Mouse (Mus musculus) cerebellum, postnatal 36 days (tissue): Measurements from ENCODE around the gene Slc46a2.
A peak's percentile ranks its signal among the peaks of the same experiment; 100 is the strongest.

Experiments
- DNase-seq, 2 experiments: peaks; one replicate each; pipeline ENCODE4 v3.0.0; 2021 to 2022; ENCODE audit warnings: mixed read lengths in 2 of 2

The Slc46a2 gene

GRCm38 (mm10) chr4:59890086-59890600, 24.7 kb downstream of the Slc46a2 start:
- peak; percentile 70 to 79 for DNase-seq

DNA sequence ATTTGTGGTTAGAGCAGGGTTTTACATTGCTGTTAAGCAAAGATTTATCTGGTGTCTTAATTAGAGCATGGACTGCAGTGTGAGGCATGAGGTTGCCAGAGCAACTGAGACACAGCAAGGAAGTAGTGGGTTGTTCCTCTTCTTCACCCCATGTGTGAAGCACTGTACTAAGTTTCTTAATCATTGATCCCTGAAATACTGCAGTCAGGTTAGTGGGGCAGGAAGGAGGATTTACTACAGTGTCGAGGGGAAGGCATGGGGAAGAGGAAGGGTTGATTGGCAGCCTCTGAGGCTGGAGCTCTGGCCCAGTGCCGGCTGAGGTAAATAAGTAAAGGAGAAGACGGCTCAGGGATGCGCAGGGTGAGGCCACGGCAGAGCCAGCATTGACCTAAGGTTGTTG, 26.8 kb downstream of the Slc46a2 start:
- DNase-seq, result no peak

- DNase-seq, result no peak
Measured at GRCm38 (mm10) chr4:59887011-59887410, 27.8 kb downstream of the Slc46a2 start.

- no peak for DNase-seq
Measured at GRCm38 (mm10) chr4:59886281-59886680, 28.6 kb downstream of the Slc46a2 start.

GRCm38 (mm10) chr4:59884136-59884696, 30.6 kb downstream of the Slc46a2 start:
- DNase-seq, result no peak

DNA sequence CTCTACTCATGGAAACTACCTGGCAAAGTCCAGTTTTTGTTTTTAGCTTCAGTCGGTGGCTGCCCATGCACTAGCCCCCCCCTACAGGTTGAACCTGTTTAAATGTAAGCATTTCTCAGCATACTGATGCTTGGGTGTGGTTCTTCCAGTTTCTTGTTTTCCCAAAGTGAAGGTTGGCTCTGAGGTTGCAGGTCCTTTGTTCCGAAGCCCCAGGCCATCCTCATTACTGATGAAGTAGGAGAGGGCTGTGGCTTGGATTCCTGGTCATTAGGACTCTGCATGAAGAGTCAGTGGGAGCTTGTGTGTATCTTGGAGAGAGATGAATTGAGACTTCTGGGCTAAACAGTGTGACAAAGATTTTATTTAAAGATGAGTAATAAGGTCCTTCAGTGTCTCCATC, 33.6 kb downstream of the Slc46a2 start:
- no peak for DNase-seq

GRCm38 (mm10) chr4:59880725-59881124, 34.1 kb downstream of the Slc46a2 start:
- DNase-seq, result peak; percentile 43 to 54

DNA sequence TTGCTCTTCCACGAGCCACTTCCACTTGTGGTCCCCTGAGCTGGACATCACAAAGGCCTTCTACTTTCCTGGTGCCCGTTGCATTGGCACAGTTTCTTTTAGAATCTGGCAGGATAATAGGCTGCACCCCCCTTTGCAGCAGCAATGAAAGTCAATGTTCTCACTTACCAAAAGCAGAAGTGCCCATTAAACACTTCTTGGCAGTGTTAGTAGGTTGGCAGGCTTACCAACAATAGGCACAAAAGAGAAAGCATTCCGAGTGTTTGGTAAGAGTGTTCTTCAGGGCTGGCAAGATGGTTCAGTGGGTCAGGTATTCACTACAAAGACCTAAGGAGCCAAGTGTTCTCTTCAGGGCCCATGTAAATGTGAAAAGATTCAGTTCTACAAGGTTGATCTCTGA, 35.4 kb downstream of the Slc46a2 start:
- no peak for DNase-seq

DNA sequence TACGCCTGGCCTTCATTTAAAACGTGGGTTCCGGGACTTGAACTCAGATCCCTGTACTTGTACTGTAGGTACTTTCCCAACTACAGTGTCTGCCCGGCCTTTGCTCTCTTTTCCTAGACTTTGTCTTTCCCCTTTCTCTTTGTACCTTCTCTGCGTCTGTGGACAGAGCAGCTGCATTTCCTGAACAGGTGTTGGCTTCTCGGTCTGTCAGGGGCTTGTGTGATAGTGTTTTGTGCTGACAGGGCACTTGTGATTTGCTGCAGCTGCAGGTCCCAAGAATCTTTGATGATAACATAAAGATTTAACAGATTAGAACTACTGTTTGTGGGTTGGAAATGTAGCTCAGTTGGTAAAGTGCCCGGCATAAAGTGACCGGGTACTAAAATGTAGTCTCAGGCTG, 36.3 kb downstream of the Slc46a2 start:
- DNase-seq, result no peak

GRCm38 (mm10) chr4:59877025-59877424, 37.8 kb downstream of the Slc46a2 start:
- no peak for DNase-seq

DNA sequence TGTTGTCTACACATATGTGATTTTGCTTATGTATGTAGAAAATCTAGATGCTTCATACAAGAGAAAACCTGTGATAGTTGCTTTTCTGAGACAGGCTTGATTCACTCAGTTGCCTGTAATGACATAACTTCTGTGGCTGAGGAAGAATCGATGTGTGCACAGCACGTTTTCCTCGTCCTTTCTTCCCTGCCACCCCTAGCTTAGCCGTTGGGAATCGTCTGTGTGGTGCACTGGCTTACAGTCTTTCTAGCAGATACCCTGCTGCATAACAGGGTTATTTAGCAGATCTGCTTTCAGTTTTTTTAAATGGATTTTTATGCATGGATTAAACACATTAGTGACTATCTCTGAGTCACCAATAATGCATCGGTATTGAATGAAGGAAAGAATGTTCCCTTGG, 38.3 kb downstream of the Slc46a2 start:
- DNase-seq, result no peak

DNA sequence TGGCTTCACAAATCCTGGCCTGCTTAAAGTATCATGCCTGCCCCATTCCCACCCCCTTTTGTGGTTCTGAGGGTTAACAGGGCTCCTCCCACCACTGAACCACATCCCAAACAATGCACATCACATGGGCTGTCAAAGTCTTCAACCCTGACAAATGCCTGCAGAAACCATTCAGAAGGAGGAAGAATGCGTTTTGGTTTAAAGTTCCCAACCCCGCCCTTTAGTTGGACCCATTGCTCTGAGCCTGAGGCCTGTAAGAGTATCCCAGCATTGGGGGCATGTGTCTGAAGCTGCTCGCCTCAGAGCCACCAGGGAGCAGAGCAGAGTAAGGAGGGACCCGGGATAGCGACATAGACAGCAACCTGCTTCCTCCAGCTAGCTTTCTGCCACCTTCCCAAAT, 41.0 kb downstream of the Slc46a2 start:
- DNase-seq, result no peak

DNA sequence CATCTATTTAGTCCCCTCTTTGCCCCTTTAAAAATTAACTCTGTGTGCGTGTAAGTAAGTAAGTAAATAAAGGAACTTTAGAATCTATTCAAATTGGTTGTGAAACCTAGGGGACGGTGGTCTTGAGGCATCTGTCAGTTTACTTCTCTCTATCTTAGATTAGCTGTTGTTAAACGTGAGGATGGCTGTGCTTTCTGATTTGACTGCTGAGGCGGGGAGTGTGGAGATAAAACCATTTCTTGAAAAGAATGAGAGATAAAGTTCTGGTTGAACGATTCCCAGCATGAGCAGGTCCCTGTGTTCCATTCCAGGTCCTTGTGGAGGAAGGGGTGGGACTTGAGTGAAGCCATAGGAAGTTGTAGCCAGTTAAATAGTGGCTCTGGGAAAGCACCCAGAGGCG, 41.6 kb downstream of the Slc46a2 start:
- no peak for DNase-seq

DNA sequence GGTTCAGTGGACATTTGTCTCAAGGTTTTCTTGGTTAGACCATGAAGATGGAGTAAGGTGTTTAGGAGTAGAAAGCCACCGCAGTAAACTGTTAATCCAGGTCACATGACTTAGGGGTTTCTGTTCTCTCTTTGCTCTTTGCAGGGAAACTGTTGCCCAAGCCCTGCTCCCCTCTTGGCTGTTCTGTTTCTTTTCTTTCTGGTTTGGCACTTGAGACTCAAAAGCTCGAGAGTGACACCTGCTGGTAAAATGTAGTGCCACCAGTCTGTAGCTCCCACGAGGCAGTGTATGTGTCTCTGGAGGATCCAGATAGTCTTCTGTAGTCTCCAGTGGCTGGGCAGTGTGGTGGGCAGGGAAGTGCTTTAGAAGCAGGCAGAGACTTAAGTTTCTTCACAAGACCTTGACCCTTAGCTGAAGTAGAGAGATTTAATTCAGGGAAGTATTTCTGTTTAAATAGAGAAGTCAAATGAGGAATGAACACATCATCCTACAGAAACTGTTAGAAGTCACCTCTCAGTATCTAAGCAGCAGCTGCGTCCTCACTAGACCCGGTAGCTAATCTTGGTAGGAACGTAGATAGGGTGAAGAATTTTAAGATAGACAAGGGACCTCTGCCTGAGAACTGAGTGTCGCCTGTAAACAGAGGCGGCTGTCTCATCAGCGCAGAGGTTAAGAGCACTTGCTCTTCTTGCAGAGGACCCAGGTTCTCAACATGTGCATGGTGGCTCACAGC, 43.8 kb downstream of the Slc46a2 start:
- peak; percentile 81 to 91 for DNase-seq

GRCm38 (mm10) chr4:59870433-59870832, 44.4 kb downstream of the Slc46a2 start:
- DNase-seq, result no peak

- peak; percentile 52 to 64 for DNase-seq
Measured at GRCm38 (mm10) chr4:59869488-59870057, 45.3 kb downstream of the Slc46a2 start.

GRCm38 (mm10) chr4:59868086-59868485, 46.8 kb downstream of the Slc46a2 start:
- DNase-seq, result no peak

DNA sequence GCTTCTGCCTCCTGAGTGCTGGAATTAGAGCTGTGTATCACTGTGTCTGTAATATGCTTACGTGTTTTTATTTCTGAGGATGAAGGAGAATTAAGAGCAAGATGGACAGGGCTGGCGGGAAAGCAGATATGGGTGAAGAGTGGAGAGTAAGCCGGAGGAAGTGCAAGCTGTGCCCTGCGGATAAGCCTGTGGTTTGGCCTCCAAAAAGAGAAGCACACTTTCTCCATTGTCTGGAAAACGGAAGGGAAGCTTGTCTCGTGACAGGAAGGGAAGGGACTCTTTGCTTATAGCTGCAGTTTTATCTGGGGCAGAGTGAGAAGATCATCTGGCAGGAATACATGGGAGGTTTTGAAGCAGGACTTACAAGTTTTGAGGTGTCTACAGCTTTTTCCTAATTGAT, 51.0 kb downstream of the Slc46a2 start:
- no peak for DNase-seq

DNA sequence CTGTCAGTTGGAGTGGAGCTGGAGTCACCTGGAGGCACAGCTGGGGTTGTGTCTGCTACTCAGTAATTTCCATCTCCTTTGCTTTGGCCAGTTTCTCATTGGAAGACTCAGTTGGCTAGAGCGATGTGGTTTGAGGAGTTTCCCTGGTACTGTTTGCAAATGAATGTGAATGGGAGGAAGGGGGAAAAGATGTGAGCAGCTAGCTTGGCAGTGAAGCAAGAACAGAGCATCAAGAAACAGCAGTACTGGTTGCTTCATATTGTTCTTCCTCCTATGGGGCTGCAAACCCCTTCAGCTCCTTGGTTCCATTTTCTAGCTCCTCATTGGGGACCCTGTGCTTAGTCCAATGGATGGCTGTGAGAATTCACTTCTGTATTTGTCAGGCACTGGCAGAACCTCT, 52.5 kb downstream of the Slc46a2 start:
- no peak for DNase-seq

- DNase-seq, result no peak
Measured at GRCm38 (mm10) chr4:59861871-59862270, 53.0 kb downstream of the Slc46a2 start.

DNA sequence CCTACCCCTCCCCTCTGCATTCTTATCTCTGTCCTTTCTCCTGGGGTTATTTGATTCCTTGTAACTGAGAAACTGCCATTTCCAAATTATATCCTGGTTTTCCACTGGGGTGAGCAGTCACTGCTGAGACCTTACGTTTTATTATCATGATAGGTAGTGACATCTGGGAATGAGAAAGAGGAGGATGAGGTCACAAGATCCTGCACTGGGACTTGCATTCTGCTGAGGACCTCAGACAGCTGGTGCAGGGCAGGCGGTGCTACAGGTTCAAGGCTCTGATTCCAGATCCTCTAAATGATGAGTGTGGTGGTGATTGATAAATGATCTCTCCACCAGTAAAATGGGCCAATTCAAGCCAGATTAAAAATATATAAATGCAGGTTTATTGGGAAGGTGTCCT, 54.4 kb downstream of the Slc46a2 start:
- DNase-seq, result no peak

GRCm38 (mm10) chr4:59859693-59860425, 55.0 kb downstream of the Slc46a2 start:
- peak; percentile 73 to 80 for DNase-seq
